32 mouse cellular contexts compared by ENCODE assay signal in genomic region chr10:117619041-117619861, GRCm38 (mm10). TPM values are rescaled to one million over a fixed set of nuclear protein-coding genes. Genes with fewer than 3 reads are reported as not detected.
A peak's percentile ranks its signal among the peaks of the same experiment; 100 is the strongest.
DNase-seq lines count a peak whose midpoint lies in the region; ATAC-seq and TF ChIP-seq lines count a peak whose summit lies in the region.
"Had no signal": no experiment of that assay in that cellular context is flagged by ENCODE, and none has a peak within 500 bp of the region (broad histone marks: within the 10 kb centered on the region; RNA-seq: fewer than 3 reads in every experiment).

No protein-coding gene starts in this region.

- H3K4me2 ChIP-seq in limb, embryonic 15.5 days = no peak overlapping the region
- no peak overlapping the region for H3K4me2 ChIP-seq in stomach, embryonic 14.5 days (replicated peaks; ENCODE audit: low read depth, low read length)
- no peak overlapping the region for H3K4me2 ChIP-seq in stomach, postnatal 0 days (replicated peaks; ENCODE audit: low read depth)
- H3K4me2 ChIP-seq: forebrain, embryonic 13.5 days; heart, embryonic 13.5 days; hindbrain, embryonic 13.5 days had no signal

- H3K4me3 ChIP-seq in limb, embryonic 15.5 days = no peak overlapping the region
- H3K4me3 ChIP-seq in limb, embryonic 10.5 days = no peak overlapping the region
- H3K4me3 ChIP-seq in stomach, embryonic 14.5 days (ENCODE audit: low read depth, low read length) = no peak overlapping the region
- H3K4me3 ChIP-seq in stomach, postnatal 0 days (ENCODE audit: low read depth, low read length) = no peak overlapping the region
- H3K4me3 ChIP-seq: erythroblast, embryonic 14.5 days; forebrain, embryonic 13.5 days; heart, adult 2 months; heart, embryonic 10.5 days; heart, embryonic 13.5 days; hindbrain, embryonic 10.5 days; hindbrain, embryonic 13.5 days had no signal

- H3K9ac ChIP-seq in limb, embryonic 15.5 days = no peak overlapping the region
- no peak overlapping the region for H3K9ac ChIP-seq in stomach, embryonic 14.5 days (replicated peaks; ENCODE audit: low read depth, low read length)
- H3K9ac ChIP-seq in stomach, postnatal 0 days (ENCODE audit: low read length) = no peak overlapping the region
- H3K9ac ChIP-seq: forebrain, embryonic 13.5 days; heart, embryonic 13.5 days; hindbrain, embryonic 13.5 days had no signal

- H3K4me1 ChIP-seq in limb, embryonic 15.5 days = no peaks in the 10 kb centered on the region
- H3K4me1 ChIP-seq in limb, embryonic 10.5 days = no peaks in the 10 kb centered on the region
- H3K4me1 ChIP-seq in stomach, embryonic 14.5 days (ENCODE audit: control insufficient read depth, insufficient read depth, low read length) = no peaks in the 10 kb centered on the region
- no peaks in the 10 kb centered on the region for H3K4me1 ChIP-seq in stomach, postnatal 0 days (replicated peaks; ENCODE audit: control insufficient read depth, insufficient read depth)
- H3K4me1 ChIP-seq: forebrain, embryonic 13.5 days; heart, embryonic 13.5 days; hindbrain, embryonic 10.5 days; hindbrain, embryonic 13.5 days had no signal

- ATAC-seq in limb, embryonic 15.5 days (ENCODE audit: insufficient number of reproducible peaks, low FRiP score, low TSS enrichment, low read depth) = no peak
- 0 out of 2 replicates have a peak, but pooled peaks have one; percentile 33 for ATAC-seq in stomach, embryonic 14.5 days (ENCODE audit: insufficient number of reproducible peaks, insufficient read depth, low FRiP score, low read depth)
- peak; percentile 65; the same call in 1 of the 2 replicates for ATAC-seq in stomach, postnatal 0 days (ENCODE audit: low FRiP score, low TSS enrichment)
- ATAC-seq: activated CD4-positive, CD25-positive, alpha-beta regulatory T cell, adult 4 months; forebrain, embryonic 13.5 days; forebrain, embryonic 16.5 days; hindbrain, embryonic 16.5 days; intestine, embryonic 16.5 days had no signal

- peak; percentile 7 for DNase-seq in adrenal gland, adult 2 months
- DNase-seq in adrenal gland, adult 8-10 months = no peak
- no peak for DNase-seq in limb, embryonic 10.5 days (ENCODE audit: low spot score)
- no peak for DNase-seq in stomach, postnatal 0 days (ENCODE audit: low spot score)
- no peak for DNase-seq in layer of hippocampus, adult 9-11 months
- DNase-seq in urinary bladder, postnatal 14 days (ENCODE audit: low spot score) = no peak
- DNase-seq: adrenal gland, postnatal 10 days; B cell, adult 2 months; cerebellum, adult 11 months; cerebellum, adult 2 months; cerebellum, postnatal 10 days; cerebellum, postnatal 36 days; embryo, embryonic 11 days; gastrocnemius, postnatal 10 days; gastrocnemius, postnatal 36 days; heart, adult 2 months; heart, postnatal 14 days; kidney, adult 18-20 months had no signal

- no peaks in the 10 kb centered on the region for H3K9me3 ChIP-seq in limb, embryonic 15.5 days
- H3K9me3 ChIP-seq in limb, embryonic 10.5 days (replicated peaks) = no peaks in the 10 kb centered on the region
- no peaks in the 10 kb centered on the region for H3K9me3 ChIP-seq in stomach, embryonic 14.5 days (ENCODE audit: control insufficient read depth, low read depth, low read length)
- no peaks in the 10 kb centered on the region for H3K9me3 ChIP-seq in stomach, postnatal 0 days (ENCODE audit: control insufficient read depth, low read length)
- H3K9me3 ChIP-seq: forebrain, embryonic 13.5 days; G1E; heart, embryonic 10.5 days; hindbrain, embryonic 10.5 days; hindbrain, embryonic 13.5 days had no signal

- no peak for TF ChIP-seq EP300 in stomach, postnatal 0 days (optimal IDR thresholded peaks at IDR 0.05)

- no peak for TF ChIP-seq CTCF in stomach, postnatal 0 days (IDR thresholded peaks at IDR 0.05; ENCODE audit: low read depth)

- H3K36me3 ChIP-seq in limb, embryonic 15.5 days = no peaks in the 10 kb centered on the region
- H3K36me3 ChIP-seq in limb, embryonic 10.5 days = no peaks in the 10 kb centered on the region
- no peaks in the 10 kb centered on the region for H3K36me3 ChIP-seq in stomach, embryonic 14.5 days (ENCODE audit: control insufficient read depth, insufficient read depth, low read length)
- H3K36me3 ChIP-seq in stomach, postnatal 0 days (ENCODE audit: control insufficient read depth, insufficient read depth, low read length) = no peaks in the 10 kb centered on the region
- H3K36me3 ChIP-seq: G1E; heart, embryonic 10.5 days; heart, embryonic 13.5 days; hindbrain, embryonic 10.5 days; hindbrain, embryonic 13.5 days had no signal

- 77% methylated on average over 27 of the region's 27 CpGs for WGBS in limb, embryonic 15.5 days
- 88% methylated on average over 27 of the region's 27 CpGs for WGBS in limb, embryonic 10.5 days
- WGBS in stomach, embryonic 14.5 days = 72% methylated on average over 27 of the region's 27 CpGs
- 65% methylated on average over 27 of the region's 27 CpGs for WGBS in stomach, postnatal 0 days

- H3K27ac ChIP-seq in limb, embryonic 15.5 days = peak overlapping the region; percentile 38; the same call in 1 of the 2 replicates
- no peak overlapping the region for H3K27ac ChIP-seq in limb, embryonic 10.5 days
- H3K27ac ChIP-seq in stomach, embryonic 14.5 days (ENCODE audit: low read length) = no peak overlapping the region; the same call in 1 of the 2 replicates
- H3K27ac ChIP-seq in stomach, postnatal 0 days (replicated peaks) = no peak overlapping the region; the same call in 1 of the 2 replicates
- H3K27ac ChIP-seq: forebrain, embryonic 13.5 days; heart, adult 2 months; heart, embryonic 10.5 days; heart, embryonic 13.5 days; hindbrain, embryonic 10.5 days; hindbrain, embryonic 13.5 days had no signal

- no peaks in the 10 kb centered on the region for H3K27me3 ChIP-seq in limb, embryonic 15.5 days
- H3K27me3 ChIP-seq in limb, embryonic 10.5 days (ENCODE audit: low read depth, poor library complexity, severe bottlenecking) = no peaks in the 10 kb centered on the region
- no peaks in the 10 kb centered on the region for H3K27me3 ChIP-seq in stomach, embryonic 14.5 days (ENCODE audit: control insufficient read depth, insufficient read depth, low read length)
- H3K27me3 ChIP-seq in stomach, postnatal 0 days (ENCODE audit: control insufficient read depth, insufficient read depth, low read length) = no peaks in the 10 kb centered on the region
- H3K27me3 ChIP-seq: CH12.LX; forebrain, embryonic 13.5 days; heart, embryonic 13.5 days; hindbrain, embryonic 13.5 days had no signal

RNA-seq across cellular contexts. Expression of gene Cpm, which starts 10.0 kb away (rescaled TPM):
- 10 to 100 TPM; 21.4 to 29.3 TPM for total RNA-seq in adrenal gland, adult 2 months (2021)
- polyA plus RNA-seq in adrenal gland, adult 2 months (2012; rRNA removed) = 14.6 and 19.2 TPM in 2 replicates
- 10 to 100 TPM; 19.9 to 44.3 (median 31.5) TPM for total RNA-seq in adrenal gland, adult 8-10 months (2022)
- polyA plus RNA-seq in limb, embryonic 15.5 days (2015; fragmentation: Nextera tagmentation; extraction: Ambion mirVana) = 69.8 and 72.6 TPM in 2 replicates
- polyA plus RNA-seq in limb, embryonic 10.5 days (2016; fragmentation: Nextera tagmentation; extraction: Ambion mirVana) = 22.5 and 31.5 TPM in 2 replicates
- 89.1 and 95.8 TPM in 2 replicates for polyA plus RNA-seq in stomach, embryonic 14.5 days (2014; fragmentation: Nextera tagmentation; extraction: Ambion mirVana)
- polyA plus RNA-seq in stomach, postnatal 0 days (2015; fragmentation: Nextera tagmentation; extraction: Ambion mirVana) = 22.9 and 26.6 TPM in 2 replicates
- polyA plus RNA-seq: erythroblast, embryonic 14.5 days; G1E had no signal
